Mouse (Mus musculus) heart, adult 2 months (tissue): ENCODE data around the gene Sik1.

ENCODE experiments used
- CTCF ChIP-seq: fragments of 200-600 bp; IDR thresholded peaks from 2 replicates; pipeline ENCODE4 v1.8.1; 2022; ENCODE audit warnings: antibody characterized with exemption, mild to moderate bottlenecking, moderate library complexity
- POLR2A ChIP-seq: fragments of 200-500 bp; IDR thresholded peaks from 2 replicates; pipeline ENCODE4 v1.6.1; 2011; ENCODE audit warnings: mild to moderate bottlenecking, low read depth, low read length, control low read depth; ENCODE audit not compliant: insufficient read depth

GRCm38 (mm10) chr17:31836264-31836607, 19.4 kb downstream of the Sik1 start:
- TF ChIP-seq CTCF (no peak), POLR2A (no peak)
